8 mouse cellular contexts compared by ENCODE assay signal in genomic region chr1:73963626-73964025, GRCm38 (mm10).
DNase-seq lines count a peak whose midpoint lies in the region; ATAC-seq lines count a peak whose summit lies in the region.

No protein-coding gene starts in this region.

- peak; percentile 62 to 71 for DNase-seq in right cerebral cortex, postnatal 10 days (ENCODE audit: low spot score in 2 of 2)
- no peak for DNase-seq in right cerebral cortex, adult 18-20 months
- DNase-seq in gastrocnemius, adult 18-20 months (ENCODE audit: low spot score): peak; percentile 84
- peak; percentile 75 for DNase-seq in ovary, postnatal 36 days (ENCODE audit: low spot score)
- no peak for DNase-seq in cerebellum, adult 8-10 months
- DNase-seq in right cerebral cortex, postnatal 36 days (ENCODE audit: low spot score in 2 of 2): no peak

- WGBS in hindbrain, embryonic 12.5 days: 31% methylated on average over 8 of the region's 8 CpGs
- WGBS in limb, embryonic 13.5 days: 14% methylated on average over 8 of the region's 8 CpGs

- peaks cover 31% of the 10 kb centered on the region for H3K4me1 ChIP-seq in hindbrain, embryonic 12.5 days
- H3K4me1 ChIP-seq in limb, embryonic 13.5 days: peaks cover 60% of the 10 kb centered on the region

- no peak overlapping the region for H3K4me3 ChIP-seq in hindbrain, embryonic 12.5 days
- H3K4me3 ChIP-seq in limb, embryonic 13.5 days: no peak overlapping the region

- H3K36me3 ChIP-seq in hindbrain, embryonic 12.5 days: no peaks in the 10 kb centered on the region
- H3K36me3 ChIP-seq in limb, embryonic 13.5 days: peaks cover 18% of the 10 kb centered on the region

- H3K9me3 ChIP-seq in hindbrain, embryonic 12.5 days (replicated peaks): no peaks in the 10 kb centered on the region
- H3K9me3 ChIP-seq in limb, embryonic 13.5 days: no peaks in the 10 kb centered on the region

- peak overlapping the region; percentile 52 for H3K27ac ChIP-seq in hindbrain, embryonic 12.5 days
- peak overlapping the region; percentile 97 for H3K27ac ChIP-seq in limb, embryonic 13.5 days

- H3K9ac ChIP-seq in hindbrain, embryonic 12.5 days: no peak overlapping the region
- 0 out of 2 replicates have a peak overlapping the region, but pooled peaks have one; percentile 5 for H3K9ac ChIP-seq in limb, embryonic 13.5 days

- H3K27me3 ChIP-seq in hindbrain, embryonic 12.5 days: no peaks in the 10 kb centered on the region
- no peaks in the 10 kb centered on the region for H3K27me3 ChIP-seq in limb, embryonic 13.5 days

- H3K4me2 ChIP-seq in hindbrain, embryonic 12.5 days (replicated peaks): 0 out of 2 replicates have a peak overlapping the region, but pooled peaks have one; percentile 26
- peak overlapping the region; percentile 57 for H3K4me2 ChIP-seq in limb, embryonic 13.5 days (replicated peaks)

- ATAC-seq in hindbrain, embryonic 12.5 days (ENCODE audit: low FRiP score): no peak
- ATAC-seq in limb, embryonic 13.5 days (ENCODE audit: low FRiP score, low read depth): no peak

Comparison
In these comparisons a context has a peak if more than half of its experiments do, and no peak if none do; other contexts are left out.
1. DNase-seq: peak in right cerebral cortex, postnatal 10 days (2 of 2), gastrocnemius, adult 18-20 months (single experiment) and ovary, postnatal 36 days (single experiment); none in right cerebral cortex, adult 18-20 months (single experiment), cerebellum, adult 8-10 months (single experiment) and right cerebral cortex, postnatal 36 days (0 of 2).